Mouse (Mus musculus) intestine, postnatal 0 days (tissue): ENCODE measurements around the gene Adamts1. TPM values are rescaled to one million over a fixed set of nuclear protein-coding genes. Genes with fewer than 3 reads are reported as not detected.

Experiments used
- ATAC-seq: fragments of 200-750 bp; cut with Nextera tagmentation; 2 replicates; pipeline ENCODE4 v1.8.0; 2017; ENCODE audit warnings: mild to moderate bottlenecking, moderate TSS enrichment, moderate library complexity
- H3K27ac ChIP-seq: fragments of 300-500 bp; sonication (generic); 2 replicates; pipeline ENCODE4 v1.5.1; 2014; ENCODE audit warnings: mild to moderate bottlenecking, low read depth, low read length, moderate library complexity
- H3K27me3 ChIP-seq: fragments of 300-500 bp; sonication (generic); replicated peaks from 2 replicates; pipeline ENCODE4 v1.6.1; 2014; ENCODE audit warnings: low read length, mixed read lengths; ENCODE audit not compliant: control insufficient read depth, insufficient read depth
- H3K36me3 ChIP-seq: fragments of 300-500 bp; sonication (generic); 2 replicates; pipeline ENCODE4 v1.6.1; 2014; ENCODE audit warnings: mild to moderate bottlenecking, moderate library complexity; ENCODE audit not compliant: control insufficient read depth, insufficient read depth
- H3K4me1 ChIP-seq: fragments of 300-500 bp; sonication (generic); replicated peaks from 2 replicates; pipeline ENCODE4 v1.6.1; 2014; ENCODE audit warnings: antibody characterized with exemption, low read length, mixed read lengths; ENCODE audit not compliant: control insufficient read depth, insufficient read depth
- H3K4me2 ChIP-seq: fragments of 300-500 bp; sonication (generic); replicated peaks from 2 replicates; pipeline ENCODE4 v1.6.1; 2014; ENCODE audit warnings: low read depth, mild to moderate bottlenecking, moderate library complexity
- H3K4me3 ChIP-seq: fragments of 300-500 bp; sonication (generic); 2 replicates; pipeline ENCODE4 v1.5.1; 2014; ENCODE audit warnings: low read depth, low read length
- H3K9ac ChIP-seq: fragments of 300-500 bp; sonication (generic); 2 replicates; pipeline ENCODE4 v1.6.1; 2014; ENCODE audit warnings: mild to moderate bottlenecking, low read depth, low read length
- H3K9me3 ChIP-seq: fragments of 300-500 bp; sonication (generic); 2 replicates; pipeline ENCODE4 v1.6.1; 2016; ENCODE audit warnings: mixed run types; ENCODE audit not compliant: control insufficient read depth
- CTCF ChIP-seq: sonication (generic); IDR thresholded peaks from 2 replicates; pipeline ENCODE4 v1.5.1; 2016; ENCODE audit warnings: low read depth, mild to moderate bottlenecking, control low read depth, antibody characterized with exemption, moderate library complexity
- WGBS: fragments of 180-500 bp; shearing (Covaris S2); extraction: QIAGEN DNeasy Blood & Tissue Kit; methylation state at CpG from one replicate; pipeline ENCODE4 v1.1.7; 2014; 5-methylcytosine and 5-hydroxymethylcytosine counted together
- polyA plus RNA-seq: library from polyadenylated mRNA; unstranded; fragments of >200 nt; fragmentation: Nextera tagmentation; extraction: Ambion mirVana; gene quantifications from 2 replicates; pipeline ENCODE4 v1.2.1, GENCODE M21; 2015

The Adamts1 gene
- polyA plus RNA-seq, 1 experiment from 2014 or later: 8.2 TPM

DNA sequence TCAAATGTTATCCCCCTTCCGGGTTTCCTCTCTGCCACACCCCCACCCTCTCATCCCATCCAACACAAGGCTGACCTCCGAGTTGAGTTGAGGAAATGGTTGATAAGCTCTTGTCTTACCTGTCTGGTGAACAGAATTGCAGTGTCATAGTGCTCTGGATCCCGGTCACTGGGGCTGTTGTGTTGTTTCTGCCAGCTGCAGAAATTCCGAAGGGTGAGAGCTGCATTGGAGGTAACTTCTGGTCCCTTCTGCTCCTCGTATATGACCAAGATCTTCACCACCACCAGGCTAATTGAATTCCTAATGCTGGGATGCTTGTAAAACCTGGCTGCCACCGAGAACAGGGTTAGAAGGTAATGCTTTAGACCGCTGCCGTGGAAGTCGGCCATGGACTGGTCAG lies 2.9 kb downstream of the Adamts1 start:
- 52% methylated on average over 9 of the region's 9 CpGs for WGBS
- Histone ChIP-seq H3K27me3 (peaks cover 10% of the 10 kb centered on the region; the same call in 1 of the 2 replicates), H3K9me3 (no peaks in the 10 kb centered on the region), H3K4me3 (peak overlapping the region; percentile 62), H3K27ac (no peak overlapping the region), H3K4me1 (no peaks in the 10 kb centered on the region; the same call in 1 of the 2 replicates), H3K9ac (no peak overlapping the region), H3K4me2 (peak overlapping the region; percentile 90), H3K36me3 (peaks cover 34% of the 10 kb centered on the region)
- TF ChIP-seq CTCF: no peak
- no peak for ATAC-seq

GRCm38 (mm10) chr16:85798334-85798733 lies 4.6 kb downstream of the Adamts1 start:
- Histone ChIP-seq H3K4me1 (no peaks in the 10 kb centered on the region; the same call in 1 of the 2 replicates), H3K4me3 (no peak overlapping the region), H3K36me3 (peaks cover 36% of the 10 kb centered on the region), H3K4me2 (no peak overlapping the region), H3K9me3 (no peaks in the 10 kb centered on the region), H3K27me3 (peaks cover 10% of the 10 kb centered on the region; the same call in 1 of the 2 replicates), H3K27ac (no peak overlapping the region), H3K9ac (no peak overlapping the region)
- no peak for TF ChIP-seq CTCF
- 91% methylated on average over 7 of the region's 7 CpGs for WGBS
- ATAC-seq: no peak

- Histone ChIP-seq H3K4me3 (no peak overlapping the region), H3K4me2 (no peak overlapping the region), H3K9ac (no peak overlapping the region), H3K27me3 (peaks cover 4% of the 10 kb centered on the region; the same call in 1 of the 2 replicates), H3K36me3 (peaks cover 36% of the 10 kb centered on the region), H3K27ac (no peak overlapping the region), H3K4me1 (no peaks in the 10 kb centered on the region; the same call in 1 of the 2 replicates), H3K9me3 (no peaks in the 10 kb centered on the region)
- no peak for TF ChIP-seq CTCF
- 95% methylated on average over 4 of the region's 4 CpGs for WGBS
- ATAC-seq: no peak
Measured at GRCm38 (mm10) chr16:85797161-85797560, 5.8 kb downstream of the Adamts1 start.

GRCm38 (mm10) chr16:85795731-85796130 lies 7.2 kb downstream of the Adamts1 start:
- WGBS: 97% methylated on average over 7 of the region's 7 CpGs
- no peak for ATAC-seq
- no peak for TF ChIP-seq CTCF

GRCm38 (mm10) chr16:85793166-85793830 lies 9.6 kb downstream of the Adamts1 start:
- Histone ChIP-seq H3K9ac (no peak overlapping the region), H3K36me3 (peaks cover 27% of the 10 kb centered on the region), H3K4me2 (no peak overlapping the region), H3K27me3 (no peaks in the 10 kb centered on the region), H3K9me3 (no peaks in the 10 kb centered on the region), H3K4me1 (no peaks in the 10 kb centered on the region), H3K27ac (no peak overlapping the region), H3K4me3 (no peak overlapping the region)
- ATAC-seq: no peak
- no peak for TF ChIP-seq CTCF
- WGBS: 89% methylated on average over 4 of the region's 4 CpGs

More at GRCm38 (mm10) chr16:85795731-85796130, 7.2 kb downstream of the Adamts1 start:
- H3K4me2 ChIP-seq: no peak overlapping the region
- H3K4me3 ChIP-seq: no peak overlapping the region
- H3K27ac ChIP-seq: no peak overlapping the region
- H3K9ac ChIP-seq: no peak overlapping the region
- H3K36me3 ChIP-seq: peaks cover 36% of the 10 kb centered on the region
- H3K27me3 ChIP-seq: no peaks in the 10 kb centered on the region
- no peaks in the 10 kb centered on the region for H3K9me3 ChIP-seq
- H3K4me1 ChIP-seq: no peaks in the 10 kb centered on the region; the same call in 1 of the 2 replicates

- H3K27me3 ChIP-seq: no peaks in the 10 kb centered on the region
- no peak for TF ChIP-seq CTCF
- H3K4me3 ChIP-seq: no peak overlapping the region
- H3K4me1 ChIP-seq: no peaks in the 10 kb centered on the region
- no peak for ATAC-seq
- no peak overlapping the region for H3K9ac ChIP-seq
- H3K27ac ChIP-seq: no peak overlapping the region
- no peaks in the 10 kb centered on the region for H3K36me3 ChIP-seq
- no peaks in the 10 kb centered on the region for H3K9me3 ChIP-seq
- 80% methylated on average over 2 of the region's 2 CpGs for WGBS
- no peak overlapping the region for H3K4me2 ChIP-seq
Measured at GRCm38 (mm10) chr16:85781076-85781475, 21.8 kb downstream of the Adamts1 start.
